Mouse (Mus musculus) kidney, postnatal 0 days (tissue): ENCODE results near the gene Tmem203. TPM values are rescaled to one million over a fixed set of nuclear protein-coding genes. Genes with fewer than 3 reads are reported as not detected.

Experiments used
- ATAC-seq: fragments of 200-750 bp; cut with Nextera tagmentation; replicated peaks from 2 replicates; pipeline ENCODE4 v1.8.0; 2017; ENCODE audit warnings: low read depth, moderate number of reproducible peaks, moderate TSS enrichment, moderate library complexity; ENCODE audit not compliant: low FRiP score
- DNase-seq: peaks from one replicate; pipeline ENCODE4 v3.0.0-alpha.2; 2016; ENCODE audit warnings: low spot score
- H3K27ac ChIP-seq: fragments of 300-500 bp; sonication (generic); 2 replicates; pipeline ENCODE4 v1.5.1; 2014; ENCODE audit warnings: mild to moderate bottlenecking
- H3K27me3 ChIP-seq: fragments of 300-500 bp; sonication (generic); 2 replicates; pipeline ENCODE4 v1.6.1; 2014; ENCODE audit warnings: low read length, mixed read lengths; ENCODE audit not compliant: insufficient read depth
- H3K36me3 ChIP-seq: fragments of 300-500 bp; sonication (generic); 2 replicates; pipeline ENCODE4 v1.6.1; 2014; ENCODE audit warnings: low read length, mixed read lengths; ENCODE audit not compliant: insufficient read depth
- H3K4me1 ChIP-seq: fragments of 300-500 bp; sonication (generic); replicated peaks from 2 replicates; pipeline ENCODE4 v1.6.1; 2014; ENCODE audit warnings: antibody characterized with exemption, low read length, mixed read lengths; ENCODE audit not compliant: insufficient read depth
- H3K4me2 ChIP-seq: fragments of 300-500 bp; sonication (generic); 2 replicates; pipeline ENCODE4 v1.6.1; 2014; ENCODE audit warnings: mild to moderate bottlenecking, low read length, moderate library complexity, mixed read lengths
- H3K4me3 ChIP-seq: fragments of 300-500 bp; sonication (generic); replicated peaks from 2 replicates; pipeline ENCODE4 v1.5.1; 2014; ENCODE audit warnings: low read depth, low read length
- H3K9ac ChIP-seq: fragments of 300-500 bp; sonication (generic); 2 replicates; pipeline ENCODE4 v1.6.1; 2014; ENCODE audit warnings: low read depth, low read length
- H3K9me3 ChIP-seq: fragments of 300-500 bp; sonication (generic); replicated peaks from 2 replicates; pipeline ENCODE4 v1.6.1; 2016; ENCODE audit warnings: low read length, inconsistent platforms, mixed read lengths
- CTCF ChIP-seq: IDR thresholded peaks from 2 replicates; pipeline ENCODE4 v1.5.1; 2016; ENCODE audit warnings: antibody characterized with exemption, low read depth, mild to moderate bottlenecking, moderate library complexity
- WGBS: fragments of 180-500 bp; shearing (Covaris S2); extraction: QIAGEN DNeasy Blood & Tissue Kit; methylation state at CpG from one replicate; pipeline ENCODE4 v1.1.7; 2014; 5-methylcytosine and 5-hydroxymethylcytosine counted together
- polyA plus RNA-seq: library from polyadenylated mRNA; unstranded; fragments of >200 nt; fragmentation: Nextera tagmentation; extraction: Ambion mirVana; gene quantifications from 2 replicates; pipeline ENCODE4 v1.2.1, GENCODE M21; 2015

The Tmem203 gene
- polyA plus RNA-seq, 1 experiment from 2014 or later: 46.7 TPM

DNA sequence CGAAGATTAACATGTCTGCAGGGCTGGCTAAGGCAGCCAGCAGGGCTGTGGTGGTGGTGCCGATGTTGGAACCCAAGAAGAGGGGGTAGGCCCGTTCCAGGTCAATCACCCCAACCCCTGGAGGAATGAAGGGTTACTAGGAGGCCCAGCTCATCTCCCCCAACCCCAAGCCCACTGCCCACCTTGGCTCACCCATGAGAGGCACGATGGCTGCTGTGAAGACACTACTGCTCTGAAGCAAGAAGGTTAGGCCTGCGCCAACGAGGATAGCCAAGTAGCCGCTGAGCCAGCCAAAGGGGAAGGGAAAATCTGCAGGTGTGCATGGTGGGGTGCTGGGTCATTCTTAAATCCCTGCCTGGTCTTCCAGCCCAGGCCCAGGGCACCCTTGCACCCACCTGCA, 24.7 kb upstream of the Tmem203 start:
- 87% methylated on average over 7 of the region's 7 CpGs for WGBS
- Histone ChIP-seq H3K36me3 (no peaks in the 10 kb centered on the region), H3K4me2 (no peak overlapping the region), H3K27ac (no peak overlapping the region), H3K4me3 (no peak overlapping the region), H3K4me1 (peaks cover 17% of the 10 kb centered on the region), H3K9me3 (no peaks in the 10 kb centered on the region), H3K27me3 (no peaks in the 10 kb centered on the region), H3K9ac (no peak overlapping the region)
- TF ChIP-seq CTCF: no peak
- ATAC-seq (no peak), DNase-seq (no peak)

DNA sequence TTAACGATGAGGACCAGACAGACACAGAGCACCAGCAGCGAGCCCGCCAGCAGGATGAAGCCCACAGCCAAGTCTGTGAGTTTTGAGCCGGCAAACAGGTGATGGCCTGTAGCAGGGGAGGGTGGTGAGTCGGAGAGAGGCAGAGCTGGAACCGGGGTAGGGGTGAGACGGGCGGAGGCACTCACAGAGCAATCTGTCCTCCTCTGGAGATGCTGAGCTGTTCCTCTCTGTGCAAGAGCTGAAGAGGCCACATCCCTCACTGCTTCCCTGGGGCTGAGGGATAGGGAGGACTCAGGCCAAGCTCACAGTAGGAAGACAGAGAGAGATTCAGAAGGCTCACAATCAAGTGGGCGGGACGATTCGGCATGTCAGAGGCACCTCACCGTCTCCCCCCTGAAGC, 24.2 kb upstream of the Tmem203 start:
- 61% methylated on average over 12 of the region's 12 CpGs for WGBS
- TF ChIP-seq CTCF: no peak
- Histone ChIP-seq H3K9ac (no peak overlapping the region), H3K4me1 (peaks cover 12% of the 10 kb centered on the region), H3K4me3 (no peak overlapping the region), H3K9me3 (no peaks in the 10 kb centered on the region), H3K27ac (no peak overlapping the region), H3K36me3 (no peaks in the 10 kb centered on the region), H3K27me3 (no peaks in the 10 kb centered on the region), H3K4me2 (no peak overlapping the region)
- DNase-seq: no peak
- no peak for ATAC-seq

DNA sequence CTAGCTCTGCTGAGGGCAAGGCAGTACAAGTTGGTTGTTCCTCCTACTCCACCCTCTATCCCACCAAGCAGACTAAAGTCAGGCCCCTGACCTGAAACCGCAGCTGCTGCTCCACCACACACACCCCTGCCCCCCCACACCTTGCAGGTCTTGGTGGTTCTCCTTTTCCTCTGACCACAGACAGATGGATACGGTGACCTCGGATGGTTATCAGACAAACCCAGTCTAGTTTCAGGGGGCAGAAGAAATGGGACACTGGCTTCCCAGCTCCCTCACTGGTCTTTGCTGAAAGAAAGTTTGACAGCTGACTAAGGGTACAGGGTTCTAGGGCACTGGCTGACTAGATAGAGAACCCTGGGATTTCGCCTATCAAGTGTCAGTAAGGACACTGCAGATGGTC, 21.8 kb upstream of the Tmem203 start:
- no peak for TF ChIP-seq CTCF
- no peak overlapping the region for H3K4me2 ChIP-seq
- 67% methylated on average over 4 of the region's 4 CpGs for WGBS
- H3K36me3 ChIP-seq: no peaks in the 10 kb centered on the region
- H3K4me1 ChIP-seq: 0 out of 2 replicates have a peak, but pooled peaks cover 5% of the 10 kb centered on the region
- ATAC-seq: no peak
- no peak overlapping the region for H3K4me3 ChIP-seq
- H3K9me3 ChIP-seq: no peaks in the 10 kb centered on the region
- H3K27me3 ChIP-seq: no peaks in the 10 kb centered on the region
- no peak for DNase-seq
- no peak overlapping the region for H3K27ac ChIP-seq
- no peak overlapping the region for H3K9ac ChIP-seq

DNA sequence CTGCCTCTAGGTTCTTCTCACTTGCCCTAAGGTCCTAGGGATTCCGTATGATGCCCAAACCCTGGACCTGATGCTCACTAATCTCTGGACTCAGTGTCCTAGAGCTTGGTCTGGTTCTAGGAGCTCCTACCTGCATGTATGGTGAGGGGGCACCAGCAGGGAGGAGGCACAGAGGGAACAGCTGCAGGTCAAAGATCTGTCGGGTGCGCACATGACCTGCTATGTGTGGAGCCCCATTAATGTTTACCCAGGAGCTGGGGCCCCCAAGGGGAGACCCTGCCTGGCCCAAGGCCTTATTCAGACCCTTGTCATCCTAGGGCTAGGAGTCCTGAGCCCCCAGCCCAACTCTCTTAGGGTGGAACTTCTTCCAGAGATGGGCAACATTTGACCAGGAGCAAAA, 21.2 kb upstream of the Tmem203 start, which contains the start of gene Slc34a3:
Gene Slc34a3, minus strand, starts transcription at position 315 of the 400 bp plus-strand sequence.
- no peak for TF ChIP-seq CTCF
- Histone ChIP-seq H3K4me2 (no peak within 1 kb of the TSS), H3K4me1 (0 out of 2 replicates have a peak, but pooled peaks cover 1% of the 10 kb centered on the region), H3K9me3 (no peaks in the 10 kb centered on the region), H3K4me3 (no peak within 1 kb of the TSS), H3K27me3 (no peaks in the 10 kb centered on the region), H3K36me3 (no peaks in the 10 kb centered on the region), H3K9ac (no peak within 1 kb of the TSS), H3K27ac (peak within 1 kb of the TSS; percentile 25; the same call in 1 of the 2 replicates)
- DNase-seq (no peak), ATAC-seq (no peak; the same call in 1 of the 2 replicates)
- 76% methylated on average over 3 of the region's 3 CpGs for WGBS

DNA sequence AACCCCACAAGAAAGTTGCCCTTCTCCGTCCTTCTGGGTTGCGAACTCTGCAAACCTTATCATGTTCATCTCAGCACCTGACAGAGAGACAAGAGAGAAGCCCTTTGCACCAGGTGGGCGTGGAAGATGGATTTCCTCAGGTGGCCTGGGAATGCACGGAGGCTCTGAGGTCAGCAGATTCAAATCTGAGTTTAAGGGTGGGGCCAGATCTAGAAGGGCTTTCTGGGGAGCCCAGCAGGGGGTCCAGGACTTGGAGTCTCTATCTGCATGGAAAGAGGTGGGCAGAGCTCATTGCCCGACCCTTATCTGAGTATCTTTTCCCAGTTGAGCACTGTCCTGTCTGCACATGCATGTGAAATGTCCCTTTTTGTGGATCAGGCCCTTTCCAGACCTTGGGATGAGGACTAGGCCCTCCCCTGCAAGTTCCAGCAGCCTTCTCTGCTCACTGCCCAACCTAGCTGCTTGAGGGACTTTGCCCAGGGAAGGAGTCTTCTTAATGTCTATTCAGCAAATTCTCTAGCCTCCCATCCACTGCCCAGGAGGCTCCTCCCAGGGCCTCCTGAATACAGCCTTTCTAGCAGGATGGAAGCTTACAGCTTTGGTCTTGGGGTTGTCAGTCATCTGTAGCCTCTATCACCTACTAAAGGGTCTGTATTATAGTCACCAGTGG, 20.6 kb upstream of the Tmem203 start:
- peak; percentile 67 for ATAC-seq
- DNase-seq: peak; percentile 11

DNA sequence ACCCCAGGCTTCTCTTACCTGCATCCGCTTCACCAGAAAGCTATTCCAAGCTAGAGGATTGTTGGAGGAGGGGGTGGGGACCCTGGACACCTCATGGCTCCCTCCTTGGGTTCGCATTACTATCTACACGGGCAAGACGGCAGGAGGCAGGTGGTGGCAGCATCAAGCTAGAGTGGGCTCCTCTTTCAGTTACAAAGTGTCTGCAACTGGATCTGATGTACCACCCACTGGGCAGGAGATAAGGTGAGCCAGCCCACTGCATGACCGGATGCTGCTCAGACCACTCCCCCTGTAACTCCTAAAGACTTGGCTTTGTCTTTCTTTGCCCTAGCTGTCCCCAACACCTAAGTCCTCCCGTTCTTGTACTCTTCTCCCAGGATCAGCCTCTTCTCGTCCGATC, 18.6 kb upstream of the Tmem203 start, which contains the start of gene Rnf224:
Gene Rnf224, minus strand, starts transcription at position 174 of the 400 bp plus-strand sequence.
- ATAC-seq (no peak), DNase-seq (peak; percentile 25)
- no peak within 1 kb of the TSS for H3K4me3 ChIP-seq
- no peaks in the 10 kb centered on the region for H3K9me3 ChIP-seq
- H3K27me3 ChIP-seq: no peaks in the 10 kb centered on the region
- H3K4me2 ChIP-seq: no peak within 1 kb of the TSS
- no peak within 1 kb of the TSS for H3K9ac ChIP-seq
- no peak for TF ChIP-seq CTCF
- H3K36me3 ChIP-seq: no peaks in the 10 kb centered on the region
- peaks cover 13% of the 10 kb centered on the region for H3K4me1 ChIP-seq
- 35% methylated on average over 8 of the region's 8 CpGs for WGBS
- peak within 1 kb of the TSS; percentile 47; the same call in 1 of the 2 replicates for H3K27ac ChIP-seq

More for the DNA sequence above, 20.6 kb upstream of the Tmem203 start:
- Histone ChIP-seq H3K4me1 (no peaks in the 10 kb centered on the region), H3K9me3 (no peaks in the 10 kb centered on the region), H3K4me3 (no peak overlapping the region), H3K27me3 (no peaks in the 10 kb centered on the region), H3K27ac (peak overlapping the region; percentile 25; the same call in 1 of the 2 replicates), H3K36me3 (no peaks in the 10 kb centered on the region), H3K4me2 (no peak overlapping the region), H3K9ac (no peak overlapping the region)
- no peak for TF ChIP-seq CTCF
- 71% methylated on average over 5 of the region's 5 CpGs for WGBS
